Mouse (Mus musculus) CH12.LX (cell line): ENCODE data around the gene Pxn. TPM values are rescaled to one million over a fixed set of nuclear protein-coding genes. Genes with fewer than 3 reads are reported as not detected.

Experiments
- DNase-seq: peaks from one replicate; pipeline ENCODE4 v3.0.0-alpha.2; 2013; ENCODE audit errors: extremely low read depth
- H3K27ac ChIP-seq: 2 replicates; pipeline ENCODE4 v1.5.1; 2012; ENCODE audit warnings: low read depth, mild to moderate bottlenecking, control low read depth, moderate library complexity; ENCODE audit not compliant: insufficient read depth
- H3K27me3 ChIP-seq: replicated peaks from 2 replicates; pipeline ENCODE3; 2012; ENCODE audit warnings: inconsistent platforms
- H3K36me3 ChIP-seq, 2 experiments: replicated peaks in 1 of 2; 2 replicates each; pipeline versions ENCODE3 to v1.6.1; 2012; ENCODE audit warnings: inconsistent platforms in 1 of 2, low read length in 1 of 2, mild to moderate bottlenecking in 1 of 2, mixed read lengths in 1 of 2, moderate library complexity in 1 of 2; ENCODE audit not compliant: control insufficient read depth in 1 of 2, insufficient read depth in 1 of 2
- H3K4me1 ChIP-seq, 2 experiments: 2 replicates each; pipeline ENCODE4 v1.6.1; 2012; ENCODE audit warnings: inconsistent platforms in 1 of 2, moderate library complexity in 1 of 2; ENCODE audit not compliant: insufficient read depth in 2 of 2, control insufficient read depth in 1 of 2
- H3K4me2 ChIP-seq: 2 replicates; pipeline ENCODE4 v1.6.1; 2012; ENCODE audit warnings: low read depth, mild to moderate bottlenecking, control low read depth; ENCODE audit not compliant: poor library complexity, insufficient read depth, severe bottlenecking
- H3K4me3 ChIP-seq, 3 experiments: fragments of 150-350 bp in 1 of 3; sonication (generic) in 1 of 3; replicated peaks in 1 of 3; 2 replicates each; pipeline versions ENCODE3 to v1.5.1; 2011 to 2012; ENCODE audit warnings: low read depth in 2 of 3, low read length in 2 of 3, mild to moderate bottlenecking in 2 of 3, moderate library complexity in 2 of 3, control low read depth in 1 of 3, improper control_type of control experiment in 1 of 3, inconsistent platforms in 1 of 3, mixed read lengths in 1 of 3; ENCODE audit not compliant: poor library complexity in 1 of 3
- H3K79me2 ChIP-seq: replicated peaks from 2 replicates; pipeline ENCODE4 v1.6.1; 2012; ENCODE audit warnings: mild to moderate bottlenecking, moderate library complexity; ENCODE audit not compliant: control insufficient read depth, poor library complexity, insufficient read depth, severe bottlenecking; ENCODE audit errors: extremely low read depth
- H3K9ac ChIP-seq: 2 replicates; pipeline ENCODE4 v1.6.1; 2012; ENCODE audit warnings: low read depth, mild to moderate bottlenecking, control low read depth, moderate library complexity; ENCODE audit not compliant: insufficient read depth
- H3K9me3 ChIP-seq: replicated peaks from 2 replicates; pipeline ENCODE3; 2012; ENCODE audit warnings: low read length, inconsistent platforms, mixed read lengths
- CHD1 ChIP-seq: IDR thresholded peaks from 2 replicates; pipeline ENCODE4 v1.6.1; 2012; ENCODE audit warnings: low read depth, low read length, improper control_type of control experiment, inconsistent platforms
- CHD2 ChIP-seq: IDR thresholded peaks from 2 replicates; pipeline ENCODE4 v1.6.1; 2011; ENCODE audit warnings: low read length, improper control_type of control experiment
- CTCF ChIP-seq, 2 experiments: IDR thresholded peaks in 1 of 2; conservative IDR thresholded peaks in 1 of 2; 2 replicates each; pipeline ENCODE4 v1.5.1; 2011 to 2012; ENCODE audit warnings: low read depth in 2 of 2, low read length in 2 of 2, improper control_type of control experiment in 1 of 2, inconsistent platforms in 1 of 2, mild to moderate bottlenecking in 1 of 2, moderate library complexity in 1 of 2
- E2F4 ChIP-seq: IDR thresholded peaks from 2 replicates; pipeline ENCODE4 v1.6.1; 2011; ENCODE audit warnings: low read depth, low read length, improper control_type of control experiment; ENCODE audit not compliant: insufficient replicate concordance
- ELF1 ChIP-seq: IDR thresholded peaks from 2 replicates; pipeline ENCODE4 v1.6.1; 2014; ENCODE audit warnings: low read depth, mild to moderate bottlenecking, inconsistent platforms, low read length, improper control_type of control experiment
- EP300 ChIP-seq: IDR thresholded peaks from 2 replicates; pipeline ENCODE4 v1.6.1; 2011; ENCODE audit warnings: low read length, improper control_type of control experiment
- ETS1 ChIP-seq: conservative IDR thresholded peaks from 2 replicates; pipeline ENCODE4 v1.6.1; 2012; ENCODE audit warnings: low read depth, mild to moderate bottlenecking, inconsistent platforms, low read length, improper control_type of control experiment, moderate library complexity
- GABPA ChIP-seq: IDR thresholded peaks from 2 replicates; pipeline ENCODE4 v1.6.1; 2012; ENCODE audit warnings: low read depth, low read length, improper control_type of control experiment, inconsistent platforms; ENCODE audit not compliant: insufficient replicate concordance
- HCFC1 ChIP-seq: IDR thresholded peaks from 2 replicates; pipeline ENCODE4 v1.6.1; 2012; ENCODE audit warnings: low read depth, mild to moderate bottlenecking, inconsistent platforms, low read length, improper control_type of control experiment
- IRF4 ChIP-seq: IDR thresholded peaks from 2 replicates; pipeline ENCODE4 v1.6.1; 2014; ENCODE audit warnings: low read depth, mild to moderate bottlenecking, inconsistent platforms, low read length, improper control_type of control experiment
- JUN ChIP-seq: IDR thresholded peaks from 2 replicates; pipeline ENCODE4 v1.6.1; 2011; ENCODE audit warnings: low read depth, mild to moderate bottlenecking, low read length, improper control_type of control experiment, moderate library complexity; ENCODE audit not compliant: insufficient read depth
- JUND ChIP-seq: conservative IDR thresholded peaks from 2 replicates; pipeline ENCODE4 v1.6.1; 2011; ENCODE audit warnings: low read depth, low read length, improper control_type of control experiment
- MAFK ChIP-seq: IDR thresholded peaks from 2 replicates; pipeline ENCODE4 v1.6.1; 2011; ENCODE audit warnings: low read length, improper control_type of control experiment; ENCODE audit not compliant: insufficient replicate concordance
- MAZ ChIP-seq: IDR thresholded peaks from 2 replicates; pipeline ENCODE4 v1.6.1; 2012; ENCODE audit warnings: low read depth, mild to moderate bottlenecking, inconsistent platforms, low read length, improper control_type of control experiment, moderate library complexity
- MEF2A ChIP-seq: IDR thresholded peaks from 2 replicates; pipeline ENCODE4 v1.6.1; 2014; ENCODE audit warnings: low read depth, mild to moderate bottlenecking, inconsistent platforms, low read length, improper control_type of control experiment, borderline replicate concordance
- MXI1 ChIP-seq: IDR thresholded peaks from 2 replicates; pipeline ENCODE4 v1.6.1; 2011; ENCODE audit warnings: mild to moderate bottlenecking, low read depth, low read length, improper control_type of control experiment
- MYC ChIP-seq: IDR thresholded peaks from 2 replicates; pipeline ENCODE4 v1.6.1; 2011; ENCODE audit warnings: low read depth, mild to moderate bottlenecking, improper control_type of control experiment, low read length
- NELFE ChIP-seq: IDR thresholded peaks from 2 replicates; pipeline ENCODE4 v1.6.1; 2011; ENCODE audit warnings: low read depth, low read length, improper control_type of control experiment
- NRF1 ChIP-seq: IDR thresholded peaks from 2 replicates; pipeline ENCODE4 v1.6.1; 2014; ENCODE audit warnings: low read depth, mild to moderate bottlenecking, inconsistent platforms, low read length, improper control_type of control experiment, moderate library complexity
- POLR2AphosphoS2 ChIP-seq: IDR thresholded peaks from 2 replicates; pipeline ENCODE4 v1.6.1; 2011; ENCODE audit warnings: low read depth, low read length, improper control_type of control experiment
- RAD21 ChIP-seq: IDR thresholded peaks from 2 replicates; pipeline ENCODE4 v1.6.1; 2011; ENCODE audit warnings: low read depth, mild to moderate bottlenecking, low read length, improper control_type of control experiment, moderate library complexity
- RCOR1 ChIP-seq: conservative IDR thresholded peaks from 2 replicates; pipeline ENCODE4 v1.6.1; 2012; ENCODE audit warnings: low read depth, mild to moderate bottlenecking, inconsistent platforms, low read length, improper control_type of control experiment
- SIN3A ChIP-seq: IDR thresholded peaks from 2 replicates; pipeline ENCODE4 v1.6.1; 2012; ENCODE audit warnings: low read length, improper control_type of control experiment, inconsistent platforms
- TCF12 ChIP-seq: IDR thresholded peaks from 2 replicates; pipeline ENCODE4 v1.6.1; 2014; ENCODE audit warnings: low read depth, mild to moderate bottlenecking, inconsistent platforms, low read length, improper control_type of control experiment
- UBTF ChIP-seq: IDR thresholded peaks from 2 replicates; pipeline ENCODE4 v1.6.1; 2012; ENCODE audit warnings: low read depth, mild to moderate bottlenecking, inconsistent platforms, low read length, improper control_type of control experiment, moderate library complexity
- USF1 ChIP-seq: IDR thresholded peaks from 2 replicates; pipeline ENCODE4 v1.6.1; 2014; ENCODE audit warnings: low read depth, mild to moderate bottlenecking, inconsistent platforms, low read length, improper control_type of control experiment
- ZKSCAN1 ChIP-seq: IDR thresholded peaks from 2 replicates; pipeline ENCODE4 v1.6.1; 2012; ENCODE audit warnings: low read depth, inconsistent platforms, low read length, improper control_type of control experiment, borderline replicate concordance
- ZMIZ1 ChIP-seq: IDR thresholded peaks from 2 replicates; pipeline ENCODE4 v1.6.1; 2012; ENCODE audit warnings: low read depth, mild to moderate bottlenecking, inconsistent platforms, low read length, improper control_type of control experiment
- dilution Hi-C: fragments of 300-500 bp; cut with MboI; formaldehyde crosslinking; loops from 2 replicates; pipeline ENCODE4 v1.14.3; 2020; ENCODE audit warnings: low sequenced_read_pairs; ENCODE audit not compliant: extremely low pct_unique_long_range_greater_than_20kb, extremely low pct_ligation_motif_present
- in situ Hi-C: fragments of 300-500 bp; cut with MboI; formaldehyde crosslinking; loops from 3 replicates; pipeline ENCODE4 v1.14.3; 2019; ENCODE audit warnings: low sequenced_read_pairs, low pct_ligation_motif_present, low pct_unique_long_range_greater_than_20kb, mixed read lengths
- polyA plus RNA-seq: library from polyadenylated mRNA; unstranded; fragments of >175 nt; gene quantifications from 2 replicates; pipeline ENCODE4 v1.2.1, GENCODE M21; 2012; ENCODE audit warnings: low read depth; ENCODE audit not compliant: insufficient read length
- total RNA-seq, 2 experiments: library from RNA; depleted of rRNA; stranded (reverse); fragments of 300-350 nt in 1 of 2; fragments of >200 nt in 1 of 2; gene quantifications; 2 replicates each; pipeline ENCODE4 v1.2.3; 2012 to 2014

Pxn gene
- total and polyA plus RNA-seq, 3 experiments: 17.0 to 43.4 (median 21.1) TPM

DNA sequence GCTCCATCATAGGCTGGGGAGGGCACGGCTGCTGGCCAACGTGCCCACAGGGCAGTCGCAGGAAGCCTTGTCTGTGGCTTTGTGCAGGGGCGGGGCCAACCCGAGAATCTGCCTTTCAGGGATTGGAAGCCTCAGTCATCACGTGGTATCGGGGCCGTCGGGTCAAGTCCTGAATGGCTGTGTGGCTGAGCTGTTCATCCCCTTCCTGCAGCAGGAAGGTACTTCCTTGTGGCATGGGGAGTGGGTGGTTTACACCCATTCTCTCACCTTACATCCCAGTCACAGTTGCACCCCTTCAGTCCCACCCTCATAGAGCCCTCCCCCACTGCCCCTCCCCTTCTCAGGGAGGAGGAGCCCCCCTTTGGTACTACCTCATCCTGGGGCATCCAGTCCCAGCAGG, 75.2 kb downstream of the Pxn start:
- Histone ChIP-seq H3K9me3 (peaks cover 25% of the 10 kb centered on the region), H3K4me1 (peaks cover 0 to 2% of the 10 kb centered on the region in 2 experiments; a peak in 1 of 4 replicates), H3K9ac (no peak overlapping the region), H3K4me3 (no peak overlapping the region), H3K4me2 (no peak overlapping the region), H3K36me3 (peaks cover 88 to 99% of the 10 kb centered on the region in 2 experiments), H3K79me2 (no peaks in the 10 kb centered on the region), H3K27me3 (no peaks in the 10 kb centered on the region), H3K27ac (no peak overlapping the region)
- DNase-seq: no peak
- TF ChIP-seq MAFK (no peak), NRF1 (no peak), JUN (no peak), CHD1 (no peak), ELF1 (no peak), E2F4 (no peak), GABPA (no peak), ZKSCAN1 (no peak), SIN3A (no peak), RCOR1 (no peak), MEF2A (no peak), JUND (no peak), TCF12 (no peak), CHD2 (no peak), NELFE (no peak), USF1 (no peak), MXI1 (no peak)
- in situ Hi-C loops (no loop called here), dilution Hi-C loops (no loop called here)

DNA sequence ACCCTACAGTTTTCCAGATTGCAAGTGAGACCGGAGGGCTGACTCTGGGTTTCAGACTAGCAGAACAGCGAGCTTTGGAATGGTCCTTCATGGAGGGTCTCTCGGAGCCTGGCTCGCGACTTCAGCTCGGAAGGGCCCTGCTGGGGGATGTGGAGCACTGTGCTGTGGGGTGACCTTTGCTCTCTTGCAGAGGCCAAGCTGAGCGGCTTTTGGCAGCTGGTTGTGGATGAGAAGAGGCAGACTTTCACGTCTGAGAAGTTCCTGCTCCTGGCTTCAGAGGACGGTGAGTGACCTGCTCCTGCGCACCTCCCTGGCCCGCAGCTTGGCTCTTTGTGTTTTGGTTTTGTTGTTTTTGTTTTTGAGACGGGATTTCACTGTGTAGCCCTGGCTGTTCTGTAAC, 79.1 kb downstream of the Pxn start:
- Histone ChIP-seq H3K79me2 (no peaks in the 10 kb centered on the region), H3K36me3 (peaks cover 82 to 96% of the 10 kb centered on the region in 2 experiments), H3K27me3 (no peaks in the 10 kb centered on the region), H3K9me3 (peaks cover 25% of the 10 kb centered on the region), H3K9ac (no peak overlapping the region), H3K4me3 (no peak overlapping the region), H3K4me2 (no peak overlapping the region), H3K27ac (no peak overlapping the region), H3K4me1 (peaks cover 0 to 2% of the 10 kb centered on the region in 2 experiments; a peak in 1 of 4 replicates)
- DNase-seq: no peak
- TF ChIP-seq CTCF (conservative IDR thresholded peaks at IDR 0.05 in 1 of 2, IDR thresholded peaks at IDR 0.05 in 1 of 2; ENCODE audit: low read depth in 2 of 2, low read length in 2 of 2): no peak
- TF ChIP-seq POLR2AphosphoS2: no peak
- no peak for TF ChIP-seq RAD21
- no peak for TF ChIP-seq HCFC1
- no peak for TF ChIP-seq ETS1
- no peak for TF ChIP-seq MEF2A
- TF ChIP-seq GABPA: no peak
- no peak for TF ChIP-seq EP300
- no peak for TF ChIP-seq MAZ
- no peak for TF ChIP-seq MYC
- TF ChIP-seq MXI1: no peak
- no peak for TF ChIP-seq JUND
- TF ChIP-seq IRF4: no peak
- no peak for TF ChIP-seq JUN
- TF ChIP-seq ZMIZ1: no peak
- TF ChIP-seq MAFK: no peak
- TF ChIP-seq ELF1: no peak
- no peak for TF ChIP-seq ZKSCAN1
- TF ChIP-seq UBTF: no peak
- in situ Hi-C loops: no loop called here
- dilution Hi-C loops: no loop called here
